Mouse (Mus musculus): ENCODE measurements at regions not wholly inside any gene's neighbourhood (a gene's known extent, or its start where the extent isn't known, plus 50 kb on each side); places are given as distances from the start of the nearest gene placed in this dataset.

DNA sequence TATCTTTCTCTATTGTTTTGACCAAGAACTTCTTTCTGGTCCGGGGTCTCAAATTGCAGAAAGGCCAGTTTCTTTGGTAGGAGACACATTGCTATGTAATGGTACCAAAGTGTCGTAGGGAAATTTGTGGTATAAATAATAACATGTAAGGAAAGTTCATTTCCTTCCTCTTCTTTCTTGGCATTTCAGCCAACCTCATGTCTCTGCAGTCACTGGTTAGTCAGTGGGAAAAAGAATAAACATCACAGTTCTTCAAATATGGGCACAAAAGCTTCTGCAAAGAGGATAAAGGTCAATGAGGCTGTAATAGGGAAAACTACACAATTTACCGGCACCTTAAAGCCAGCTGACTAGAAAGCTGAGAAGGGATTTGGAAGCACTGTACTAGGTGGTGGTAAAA, 68.5 kb upstream of the Rgs1 start:
- no peak for DNase-seq

DNA sequence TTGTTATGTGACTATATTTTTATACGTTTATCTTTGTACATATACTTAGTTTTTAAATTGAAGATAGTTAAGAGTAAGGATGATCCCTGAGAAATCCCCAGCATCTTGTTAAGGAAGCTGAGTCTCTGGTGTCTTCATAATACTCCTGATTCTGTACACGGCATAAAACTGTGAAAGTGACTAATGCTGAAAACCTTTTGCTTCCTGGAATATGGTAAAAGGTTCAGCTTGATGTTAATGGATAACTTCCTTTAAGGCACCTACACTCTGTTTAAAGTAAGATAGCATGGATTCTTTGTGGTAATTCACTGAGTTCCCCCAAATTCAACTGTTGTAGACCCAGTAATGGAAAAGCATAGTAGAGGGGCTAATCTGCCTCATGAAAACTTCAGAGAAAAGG, 67.2 kb upstream of the Rgs1 start:
- DNase-seq = no peak

DNA sequence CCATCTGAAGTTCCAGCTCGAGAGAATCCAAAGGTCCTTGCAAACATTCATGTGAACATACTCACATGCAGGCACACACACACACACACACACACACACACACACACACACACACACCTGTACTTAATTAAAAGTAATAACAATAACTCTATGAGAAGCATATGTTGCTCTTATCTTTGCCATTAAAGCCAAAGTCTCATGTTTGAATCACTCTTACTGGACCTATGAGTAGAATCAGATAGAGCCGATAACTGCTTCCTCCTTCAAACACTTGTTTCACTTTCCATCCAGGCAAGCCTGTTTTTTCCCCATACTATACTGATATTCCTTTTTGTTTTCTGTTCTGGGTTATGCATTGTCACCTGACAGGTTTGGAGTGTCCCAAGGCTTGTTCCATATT, 65.3 kb upstream of the Rgs1 start:
- DNase-seq = no peak

DNA sequence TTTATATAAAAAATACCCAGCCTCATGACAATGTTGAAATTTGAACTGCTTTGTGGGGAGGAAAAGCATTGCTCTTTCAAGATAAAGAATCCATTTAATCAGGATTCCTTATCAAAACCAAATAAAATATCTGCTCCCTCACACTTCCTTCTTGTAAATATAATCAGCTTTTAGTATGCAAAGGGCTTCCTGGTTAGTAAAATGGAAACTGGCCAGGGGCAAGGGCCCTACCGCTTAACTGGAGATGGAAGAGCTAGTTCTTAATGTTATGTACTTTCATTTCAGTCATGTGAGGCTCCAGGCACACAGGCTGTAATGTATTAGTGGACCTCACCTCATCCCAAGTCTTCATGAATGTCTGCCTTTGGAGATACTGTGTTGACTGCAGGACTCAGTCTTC, 64.3 kb upstream of the Rgs1 start:
- no peak for DNase-seq

DNA sequence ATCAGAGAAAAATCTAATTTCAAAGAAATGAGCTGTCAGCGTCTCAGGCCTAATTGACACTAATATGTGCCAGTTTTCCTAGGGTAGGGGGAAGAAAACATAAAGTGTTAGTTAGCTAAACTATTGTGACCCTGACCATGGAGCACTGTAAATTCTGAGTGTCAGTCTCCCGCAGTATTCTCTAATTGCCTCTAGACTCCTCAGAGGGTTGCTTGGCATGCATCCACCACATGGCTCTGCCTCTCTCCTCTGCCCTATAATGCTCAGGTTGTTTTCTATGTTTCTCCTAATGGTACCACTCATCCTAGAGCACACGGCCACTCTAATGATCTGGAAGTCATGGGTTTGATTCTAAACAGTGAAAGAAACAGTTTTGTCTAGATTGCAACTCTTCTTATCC, 60.9 kb upstream of the Rgs1 start:
- no peak for DNase-seq

DNA sequence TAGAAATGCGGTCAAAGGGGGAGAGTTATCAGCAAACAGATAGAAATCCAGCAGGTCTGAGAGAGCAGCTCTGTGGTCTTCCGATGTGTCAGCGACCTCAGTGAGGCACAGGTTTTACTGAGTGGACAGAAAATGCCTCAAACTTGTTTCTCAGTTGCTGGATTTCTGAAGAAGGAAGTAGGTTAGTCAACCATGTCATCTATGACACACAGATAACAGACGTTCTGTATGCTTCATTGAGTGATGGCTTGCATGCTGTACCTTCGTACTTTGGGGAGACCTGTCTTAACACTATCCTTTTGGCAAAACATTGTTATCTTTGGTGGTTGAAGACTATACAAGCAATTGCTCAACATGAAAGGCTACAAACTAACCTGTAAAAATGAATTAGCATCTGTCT, 59.3 kb upstream of the Rgs1 start:
- DNase-seq = no peak

DNA sequence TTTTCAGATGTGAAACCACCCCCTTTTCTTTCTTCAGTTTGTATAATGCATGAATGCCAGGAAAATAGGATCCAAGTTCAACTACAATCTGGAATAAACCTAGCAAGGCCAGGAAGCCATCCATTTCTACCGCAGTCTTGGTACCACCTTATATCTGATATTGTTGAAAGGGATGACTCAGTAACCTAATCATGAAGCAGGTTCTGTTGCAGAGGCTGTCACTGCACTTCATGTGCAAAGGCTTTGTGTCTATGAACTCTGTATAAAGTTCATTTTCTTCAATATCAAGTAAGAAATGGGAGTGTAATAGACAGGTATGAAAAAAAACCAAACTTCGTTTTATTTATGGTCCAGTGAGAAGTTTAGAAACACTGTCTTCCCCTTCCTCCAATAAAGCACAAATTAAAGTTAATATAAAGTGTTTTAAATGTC, 58.8 kb upstream of the Rgs1 start:
- no peak for DNase-seq

DNA sequence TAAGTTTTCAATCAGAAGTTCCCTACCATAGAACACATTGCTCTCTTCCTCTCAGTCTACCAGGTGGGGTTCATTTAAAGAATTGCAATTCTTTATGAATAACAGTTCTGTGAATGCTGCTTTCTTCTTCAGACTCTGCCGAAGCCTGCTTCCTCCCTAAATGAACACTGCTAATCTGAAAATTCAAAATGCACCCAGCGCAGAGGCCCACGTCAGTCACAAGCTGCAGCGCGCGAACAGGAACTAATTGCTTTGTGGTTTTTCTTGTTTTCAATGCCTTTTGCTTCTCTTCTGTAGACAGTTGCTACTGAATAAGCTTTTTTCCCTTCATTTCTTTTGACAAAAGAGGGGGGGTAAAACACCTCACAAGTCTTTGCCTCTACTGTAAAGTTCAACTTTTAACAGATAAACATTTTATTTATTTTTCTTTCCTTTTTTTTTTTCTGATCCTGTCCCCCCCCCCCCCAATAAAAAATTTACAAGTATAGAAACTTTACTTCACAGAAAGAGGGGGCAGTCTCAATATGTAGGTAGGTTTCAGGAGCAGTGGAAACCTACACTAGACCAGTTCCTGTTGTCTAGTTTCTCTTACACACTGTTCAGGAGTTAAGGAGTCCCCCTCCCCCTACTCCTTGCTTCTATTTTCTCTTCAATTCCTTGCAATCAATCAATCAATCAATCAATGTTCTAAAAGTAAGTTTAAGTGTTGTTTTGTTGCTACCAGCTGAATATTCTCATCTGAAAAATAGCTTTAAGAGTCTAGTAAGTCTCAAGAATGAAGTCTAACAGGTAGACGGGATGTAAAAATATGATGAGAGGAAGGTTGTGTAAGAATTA, 58.2 kb upstream of the Rgs1 start:
- DNase-seq = no peak

DNA sequence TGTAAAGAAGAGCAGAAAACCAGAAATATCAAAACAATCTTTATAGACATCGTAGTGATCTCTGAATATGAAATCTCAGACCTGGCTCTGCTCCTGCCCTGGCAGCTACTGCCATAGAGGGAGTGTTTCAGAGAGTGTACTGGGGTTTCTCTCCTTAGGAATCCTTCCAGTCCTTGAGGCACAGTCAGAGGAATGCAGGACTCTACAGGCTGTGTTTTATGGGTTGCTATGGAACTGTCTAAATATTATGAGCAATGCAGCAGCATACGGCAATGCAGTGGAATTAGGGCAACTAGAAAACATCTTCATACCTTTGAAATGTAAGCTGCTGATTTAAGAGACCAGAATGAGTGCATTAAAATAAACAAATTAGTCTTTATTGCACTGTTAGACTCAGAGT, 57.2 kb upstream of the Rgs1 start:
- DNase-seq = no peak

DNA sequence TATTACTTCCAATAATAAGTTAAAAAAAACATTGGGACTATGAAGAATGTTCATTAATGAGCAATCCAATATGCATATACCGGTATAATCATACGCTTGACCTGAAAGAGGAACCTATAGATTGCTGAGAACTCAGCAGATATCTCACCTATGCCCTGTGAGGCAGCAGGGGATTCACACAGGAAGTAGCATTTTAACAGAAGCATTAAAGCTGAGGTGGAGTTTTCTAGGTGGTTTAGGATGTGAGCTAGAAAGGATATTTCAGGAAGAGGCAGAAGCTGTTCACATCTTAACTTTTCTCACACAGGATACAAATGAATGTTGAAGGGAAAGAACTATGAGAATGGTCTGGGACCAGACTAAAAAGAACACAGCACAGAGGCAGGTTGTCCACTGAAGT, 51.6 kb upstream of the Rgs1 start:
- no peak for DNase-seq
